Mouse (Mus musculus): ENCODE measurements at regions not wholly inside any gene's neighbourhood (a gene's known extent, or its start where the extent isn't known, plus 50 kb on each side); places are given as distances from the start of the nearest gene placed in this dataset.

DNA sequence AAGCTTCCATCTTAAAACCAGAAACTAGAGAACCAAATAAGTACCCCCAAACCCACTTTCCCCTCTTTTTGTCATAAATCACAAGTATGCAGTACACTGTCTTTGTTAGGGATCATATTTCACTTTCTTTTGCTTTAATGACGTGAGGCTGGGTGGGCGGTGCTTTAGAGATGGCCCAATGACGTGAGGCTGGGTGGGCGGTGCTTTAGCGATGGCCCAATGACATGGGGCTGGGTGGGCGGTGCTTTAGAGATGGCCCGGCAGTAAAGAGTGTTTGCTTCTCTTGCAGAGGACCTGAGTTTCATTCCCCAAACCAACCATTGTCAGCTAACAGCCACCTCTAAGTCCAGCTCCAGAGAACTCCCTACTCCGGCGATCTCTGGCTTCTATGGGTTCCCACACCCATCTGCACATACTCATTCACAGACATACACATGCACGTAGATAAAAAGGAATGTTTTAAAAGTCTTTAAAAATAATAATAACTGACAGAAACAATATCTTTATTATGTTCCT, 59.2 kb upstream of the Siah3 start:
- Histone ChIP-seq H3K27me3 (ENCODE audit: control insufficient read depth in 1 of 2, insufficient read depth in 2 of 2, low read length in 2 of 2) (peaks cover 0 to 5% of the 10 kb centered on the region in 2 experiments; a peak in 2 of 4 replicates), H3K27ac (ENCODE audit: control insufficient read depth, low read depth, low read length) (no peak overlapping the region), H3K4me3 (ENCODE audit: control insufficient read depth in 1 of 2, insufficient read depth in 1 of 2, low read depth in 2 of 2, low read length in 2 of 2) (peak overlapping the region; percentile 54 to 85), H3K9me3 (replicated peaks; ENCODE audit: insufficient read depth, low read length) (no peaks in the 10 kb centered on the region), H3K9ac (ENCODE audit: control insufficient read depth, low read depth, low read length, poor library complexity, severe bottlenecking) (peak overlapping the region; percentile 34; the same call in 1 of the 2 replicates), H3K79me2 (ENCODE audit: control insufficient read depth, insufficient read depth, low read length, poor library complexity) (no peaks in the 10 kb centered on the region), H3K36me3 (ENCODE audit: control insufficient read depth in 1 of 2, insufficient read depth in 2 of 2, low read length in 2 of 2) (peaks cover 0 to 2% of the 10 kb centered on the region in 2 experiments; a peak in 1 of 4 replicates), H3K4me1 (ENCODE audit: control insufficient read depth in 1 of 2, insufficient read depth in 2 of 2, low read length in 2 of 2) (peaks cover 0 to 6% of the 10 kb centered on the region in 2 experiments; a peak in 1 of 4 replicates)
- TF ChIP-seq RAD21 (IDR thresholded peaks at IDR 0.05; ENCODE audit: low read depth, low read length) (no peak), RCOR1 (IDR thresholded peaks at IDR 0.05; ENCODE audit: low read depth, low read length) (no peak), MYC (IDR thresholded peaks at IDR 0.05; ENCODE audit: low read depth, low read length) (no peak), SIN3A (IDR thresholded peaks at IDR 0.05; ENCODE audit: low read length) (peak; percentile 49; the same call in 1 of the 2 replicates), TAL1 (IDR thresholded peaks at IDR 0.05; ENCODE audit: low read length) (no peak), CTCF (IDR thresholded peaks at IDR 0.05 in 2 of 3, conservative IDR thresholded peaks at IDR 0.05 in 1 of 3; ENCODE audit: control insufficient read depth in 1 of 3, insufficient read depth in 1 of 3, low read depth in 2 of 3, low read length in 3 of 3, poor library complexity in 1 of 3, severe bottlenecking in 1 of 3) (no peak), TBP (IDR thresholded peaks at IDR 0.05; ENCODE audit: low read depth, low read length) (peak; percentile 78), ZMIZ1 (IDR thresholded peaks at IDR 0.05; ENCODE audit: low read depth, low read length) (no peak), KAT2A (conservative IDR thresholded peaks at IDR 0.05; ENCODE audit: low read depth, low read length) (no peak), NELFE (IDR thresholded peaks at IDR 0.05; ENCODE audit: low read depth, low read length) (no peak), MEF2A (IDR thresholded peaks at IDR 0.05; ENCODE audit: extremely low read depth, insufficient replicate concordance, low read depth, low read length, poor library complexity, severe bottlenecking) (no peak), ZKSCAN1 (IDR thresholded peaks at IDR 0.05; ENCODE audit: low read depth, low read length) (no peak), EP300 (IDR thresholded peaks at IDR 0.05; ENCODE audit: low read depth in 1 of 2, low read length in 2 of 2) (no peak), CHD1 (IDR thresholded peaks at IDR 0.05; ENCODE audit: low read depth, low read length) (no peak), POLR2A (IDR thresholded peaks at IDR 0.05; ENCODE audit: control insufficient read depth in 1 of 2, insufficient read depth in 1 of 2, low read depth in 1 of 2, low read length in 2 of 2, poor library complexity in 1 of 2) (peak in 1 of 2 experiments; percentile 67; a peak in 2 of 4 replicates), MAZ (IDR thresholded peaks at IDR 0.05; ENCODE audit: low read depth, low read length) (no peak), UBTF (IDR thresholded peaks at IDR 0.05; ENCODE audit: borderline replicate concordance, insufficient read depth, low read depth, low read length) (no peak), TCF12 (IDR thresholded peaks at IDR 0.05; ENCODE audit: low read depth, low read length) (0 out of 2 replicates have a peak, but pooled peaks have one; percentile 23), NRF1 (IDR thresholded peaks at IDR 0.05; ENCODE audit: insufficient read depth, low read depth, low read length, poor library complexity, severe bottlenecking) (no peak), SMC3 (IDR thresholded peaks at IDR 0.05; ENCODE audit: low read depth, low read length) (no peak), ELF1 (IDR thresholded peaks at IDR 0.05; ENCODE audit: low read depth, low read length) (peak; percentile 41; the same call in 1 of the 2 replicates), POLR2AphosphoS5 (IDR thresholded peaks at IDR 0.05; ENCODE audit: borderline replicate concordance, low read depth, low read length) (no peak), ZNF384 (IDR thresholded peaks at IDR 0.05; ENCODE audit: low read depth, low read length) (no peak), GATA1 (IDR thresholded peaks at IDR 0.05; ENCODE audit: low read depth, low read length) (no peak), CHD2 (IDR thresholded peaks at IDR 0.05; ENCODE audit: low read length) (peak; percentile 30; the same call in 1 of the 2 replicates), MXI1 (IDR thresholded peaks at IDR 0.05; ENCODE audit: low read depth, low read length) (no peak), E2F4 (IDR thresholded peaks at IDR 0.05; ENCODE audit: borderline replicate concordance, low read depth, low read length) (no peak), POLR2AphosphoS2 (IDR thresholded peaks at IDR 0.05; ENCODE audit: low read length) (no peak), MAX (IDR thresholded peaks at IDR 0.05; ENCODE audit: low read length) (no peak), GABPA (IDR thresholded peaks at IDR 0.05; ENCODE audit: low read depth, low read length) (no peak), JUND (IDR thresholded peaks at IDR 0.05; ENCODE audit: low read depth, low read length) (no peak)
- peak; percentile 93 for DNase-seq (ENCODE audit: low read depth, low spot score)

Data from MEL (cell line).